Mouse (Mus musculus) hindbrain, embryonic 12.5 days (tissue): ENCODE data around the gene Bank1. TPM values are rescaled to one million over a fixed set of nuclear protein-coding genes. Genes with fewer than 3 reads are reported as not detected.

Experiments
- ATAC-seq: fragments of 200-750 bp; cut with Nextera tagmentation; 2 replicates; pipeline ENCODE4 v1.8.0; 2017; ENCODE audit warnings: moderate TSS enrichment; ENCODE audit not compliant: low FRiP score
- H3K27ac ChIP-seq: fragments of 300-500 bp; sonication (generic); 2 replicates; pipeline ENCODE4 v1.5.1; 2016; ENCODE audit warnings: mild to moderate bottlenecking
- H3K27me3 ChIP-seq: fragments of 300-500 bp; sonication (generic); 2 replicates; pipeline ENCODE4 v1.6.1; 2016; ENCODE audit warnings: mild to moderate bottlenecking
- H3K36me3 ChIP-seq: fragments of 300-500 bp; sonication (generic); 2 replicates; pipeline ENCODE4 v1.6.1; 2016; ENCODE audit warnings: mild to moderate bottlenecking
- H3K4me1 ChIP-seq: fragments of 300-500 bp; sonication (generic); 2 replicates; pipeline ENCODE4 v1.6.1; 2016
- H3K4me2 ChIP-seq: fragments of 300-500 bp; sonication (generic); replicated peaks from 2 replicates; pipeline ENCODE4 v1.6.1; 2016; ENCODE audit warnings: mild to moderate bottlenecking
- H3K4me3 ChIP-seq: fragments of 300-500 bp; sonication (generic); 2 replicates; pipeline ENCODE4 v1.5.1; 2016; ENCODE audit warnings: mild to moderate bottlenecking
- H3K9ac ChIP-seq: fragments of 300-500 bp; sonication (generic); 2 replicates; pipeline ENCODE4 v1.6.1; 2016; ENCODE audit warnings: mild to moderate bottlenecking, moderate library complexity
- H3K9me3 ChIP-seq: fragments of 300-500 bp; sonication (generic); replicated peaks from 2 replicates; pipeline ENCODE4 v1.6.1; 2016; ENCODE audit warnings: mild to moderate bottlenecking
- WGBS: fragments of 180-500 bp; shearing (Covaris S2); methylation state at CpG from one replicate; pipeline ENCODE4 v1.1.7; 2016; 5-methylcytosine and 5-hydroxymethylcytosine counted together
- polyA plus RNA-seq: library from polyadenylated mRNA; unstranded; fragments of >200 nt; fragmentation: Nextera tagmentation; extraction: Ambion mirVana; gene quantifications from 2 replicates; pipeline ENCODE4 v1.2.1, GENCODE M21; 2016

Gene Bank1
- polyA plus RNA-seq, 1 experiment from 2014 or later = 0.49 TPM

DNA sequence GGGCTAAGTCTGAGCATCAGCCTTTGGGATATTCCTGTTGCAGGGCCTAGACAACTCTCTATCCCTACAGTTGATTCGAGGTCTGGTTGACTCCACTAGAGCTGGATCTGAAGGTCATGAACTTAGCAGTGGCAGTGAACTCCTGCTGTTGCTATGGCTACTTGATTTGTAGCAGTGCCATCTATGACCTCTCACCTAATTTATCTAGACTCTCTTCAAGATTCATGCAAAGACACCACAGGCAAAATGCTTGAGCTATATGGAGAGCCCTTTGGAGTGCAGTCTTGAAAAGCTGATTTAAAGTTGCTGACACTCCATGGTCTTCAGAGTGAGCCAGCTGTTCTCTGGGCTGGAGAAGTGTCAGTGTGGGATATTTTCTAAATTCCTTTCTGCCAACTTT is 290.1 kb downstream of the Bank1 start:
- H3K27ac ChIP-seq = no peak overlapping the region

DNA sequence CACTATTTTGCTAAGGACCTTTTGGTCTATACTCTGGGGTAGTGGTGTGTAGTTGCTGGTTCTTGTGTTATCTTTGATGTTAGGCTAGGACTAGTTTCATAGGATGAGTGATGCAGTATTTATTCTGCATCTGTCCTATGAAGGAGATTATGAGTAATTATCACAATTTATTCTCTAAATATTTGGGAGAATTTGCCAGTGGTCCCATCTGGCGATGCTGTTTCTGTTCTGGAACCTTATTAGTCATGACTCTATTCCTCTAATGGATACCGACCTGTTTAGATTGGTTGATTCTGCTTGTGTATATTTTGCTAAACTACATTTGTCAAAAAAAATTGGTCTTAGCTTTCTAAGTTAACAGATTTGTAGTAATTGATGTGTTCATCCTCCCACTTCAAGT is 301.0 kb downstream of the Bank1 start:
- Histone ChIP-seq H3K36me3 (no peaks in the 10 kb centered on the region), H3K9ac (no peak overlapping the region), H3K27ac (no peak overlapping the region), H3K4me2 (no peak overlapping the region), H3K27me3 (no peaks in the 10 kb centered on the region), H3K9me3 (no peaks in the 10 kb centered on the region), H3K4me1 (no peaks in the 10 kb centered on the region), H3K4me3 (no peak overlapping the region)
- ATAC-seq = no peak
- 97% methylated on average over 2 of the region's 2 CpGs for WGBS

More for the DNA sequence above, 290.1 kb downstream of the Bank1 start:
- no peak for ATAC-seq
- no peak overlapping the region for H3K4me2 ChIP-seq
- H3K9ac ChIP-seq = no peak overlapping the region
- H3K9me3 ChIP-seq = no peaks in the 10 kb centered on the region
- H3K4me1 ChIP-seq = no peaks in the 10 kb centered on the region
- WGBS = 36% methylated on average over 1 of the region's 1 CpGs
- no peaks in the 10 kb centered on the region for H3K36me3 ChIP-seq
- H3K27me3 ChIP-seq = no peaks in the 10 kb centered on the region
- no peak overlapping the region for H3K4me3 ChIP-seq

DNA sequence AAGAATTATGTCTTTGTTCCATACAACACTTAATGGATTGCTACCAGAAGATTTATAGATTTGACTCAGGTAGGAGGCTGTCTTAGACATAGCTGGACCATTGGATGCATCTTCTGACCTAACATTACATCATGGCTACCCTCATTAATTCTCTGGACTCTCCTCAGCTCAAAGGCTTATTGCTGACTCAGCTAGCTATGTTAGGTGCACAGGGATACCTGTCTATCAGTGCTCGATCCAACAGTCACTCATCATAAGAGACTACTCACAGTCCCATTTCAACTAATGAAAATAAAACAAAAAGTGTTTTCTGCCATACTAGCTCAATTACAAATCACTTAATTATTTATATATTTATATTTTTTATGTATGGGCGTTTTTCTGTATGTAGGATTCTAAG is 308.3 kb downstream of the Bank1 start:
- Histone ChIP-seq H3K4me3 (no peak overlapping the region), H3K4me1 (no peaks in the 10 kb centered on the region), H3K27me3 (no peaks in the 10 kb centered on the region), H3K9ac (no peak overlapping the region), H3K27ac (no peak overlapping the region), H3K4me2 (no peak overlapping the region), H3K36me3 (no peaks in the 10 kb centered on the region), H3K9me3 (no peaks in the 10 kb centered on the region)
- no peak for ATAC-seq
- WGBS = 91% methylated on average over 2 of the region's 2 CpGs

DNA sequence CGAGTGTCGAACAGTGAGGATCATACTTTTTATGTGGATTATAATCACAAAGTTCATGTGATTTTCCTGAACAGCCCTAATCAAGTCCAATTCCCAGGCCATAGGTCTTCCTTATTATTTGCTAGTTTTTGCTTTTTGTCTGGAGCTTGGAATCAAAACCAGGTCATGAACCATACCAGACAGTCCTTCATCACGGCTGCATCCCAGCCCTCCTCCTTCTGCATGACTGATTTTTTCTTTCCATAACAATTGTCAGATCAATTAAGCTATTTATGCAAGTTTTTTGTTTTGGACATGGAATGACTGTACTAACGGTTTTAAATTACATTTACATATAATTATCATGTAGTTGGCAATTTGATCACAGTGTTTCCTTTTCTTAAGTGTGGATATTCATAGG is 315.2 kb downstream of the Bank1 start:
- no peaks in the 10 kb centered on the region for H3K9me3 ChIP-seq
- no peak overlapping the region for H3K9ac ChIP-seq
- H3K27ac ChIP-seq = no peak overlapping the region
- 78% methylated on average over 4 of the region's 4 CpGs for WGBS
- H3K4me3 ChIP-seq = no peak overlapping the region
- no peaks in the 10 kb centered on the region for H3K27me3 ChIP-seq
- H3K36me3 ChIP-seq = no peaks in the 10 kb centered on the region
- H3K4me1 ChIP-seq = peaks cover 8% of the 10 kb centered on the region
- no peak overlapping the region for H3K4me2 ChIP-seq
- ATAC-seq = no peak

DNA sequence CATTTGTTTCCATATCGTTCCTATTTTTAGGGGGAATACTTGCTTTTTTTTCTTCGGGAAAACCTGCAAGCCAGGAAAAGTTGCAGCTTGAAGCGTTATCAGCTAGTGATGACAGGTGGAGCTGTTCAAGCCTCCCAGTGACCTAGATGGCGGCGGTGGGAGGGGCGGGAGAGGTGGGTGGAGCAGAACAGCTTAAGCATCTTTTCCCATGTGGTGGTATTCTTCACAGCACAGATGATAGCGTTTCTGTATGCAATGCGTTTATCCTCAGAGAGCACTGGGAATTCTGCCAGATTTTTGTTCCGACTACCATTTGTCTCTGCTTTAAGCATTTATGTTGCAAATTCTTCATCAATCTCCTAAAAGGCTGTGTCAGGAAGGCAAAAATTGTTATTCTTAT is 318.0 kb downstream of the Bank1 start:
- Histone ChIP-seq H3K36me3 (no peaks in the 10 kb centered on the region), H3K4me3 (no peak overlapping the region), H3K4me2 (peak overlapping the region; percentile 16), H3K4me1 (peaks cover 8% of the 10 kb centered on the region), H3K9ac (no peak overlapping the region), H3K27ac (no peak overlapping the region; the same call in 1 of the 2 replicates), H3K9me3 (no peaks in the 10 kb centered on the region), H3K27me3 (no peaks in the 10 kb centered on the region)
- ATAC-seq = 0 out of 2 replicates have a peak, but pooled peaks have one; percentile 68
- 33% methylated on average over 9 of the region's 9 CpGs for WGBS

DNA sequence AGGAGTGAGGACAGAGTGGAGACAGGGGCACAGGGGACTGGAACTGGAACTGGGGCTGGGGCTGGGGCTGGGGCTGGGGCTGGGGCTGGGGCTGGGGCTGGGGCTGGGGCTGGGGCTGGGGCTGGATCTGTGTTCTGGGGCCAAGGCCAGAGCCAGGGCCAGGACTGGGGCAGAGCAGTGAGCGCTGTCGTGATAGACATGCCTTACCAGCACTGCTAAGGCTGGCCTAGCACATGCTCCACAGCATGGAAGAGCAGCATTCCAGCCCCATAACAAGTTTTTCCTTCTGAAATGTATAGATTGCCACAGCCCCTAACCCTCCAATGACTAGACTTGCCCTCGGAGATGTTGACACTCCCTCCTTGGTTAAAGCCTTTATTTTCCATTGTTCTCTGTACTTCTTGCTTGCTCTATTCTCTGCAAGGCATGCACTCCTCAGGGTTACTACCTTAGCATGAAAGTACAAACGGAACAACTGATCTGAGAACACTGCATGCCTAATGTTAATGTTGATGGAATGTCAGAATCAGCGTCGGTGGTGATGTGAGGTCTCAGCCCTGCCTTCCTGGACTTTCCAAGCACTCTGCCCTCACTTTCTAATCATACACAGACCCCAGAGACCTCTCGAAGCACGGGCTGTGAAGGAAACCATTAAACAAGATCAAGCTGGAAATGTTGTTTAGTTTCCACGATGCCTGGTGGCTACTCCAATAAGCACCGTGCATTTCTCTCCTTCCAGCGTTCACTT is 318.6 kb downstream of the Bank1 start:
- Histone ChIP-seq H3K27me3 (no peaks in the 10 kb centered on the region), H3K4me2 (peak overlapping the region; percentile 16), H3K9me3 (no peaks in the 10 kb centered on the region), H3K27ac (peak overlapping the region; percentile 12), H3K4me3 (no peak overlapping the region), H3K36me3 (no peaks in the 10 kb centered on the region), H3K9ac (no peak overlapping the region), H3K4me1 (peaks cover 8% of the 10 kb centered on the region)
- peak; percentile 52 for ATAC-seq
- WGBS = 51% methylated on average over 11 of the region's 11 CpGs
